Mouse (Mus musculus) limb, embryonic 15.5 days (tissue): ENCODE data around the gene Fibcd1. TPM values are rescaled to one million over a fixed set of nuclear protein-coding genes. Genes with fewer than 3 reads are reported as not detected.

Experiments used
- ATAC-seq: fragments of 200-750 bp; cut with Nextera tagmentation; 2 replicates; pipeline ENCODE4 v1.8.0; 2017; ENCODE audit warnings: low read depth, moderate TSS enrichment; ENCODE audit not compliant: insufficient number of reproducible peaks, low FRiP score, low TSS enrichment
- H3K27ac ChIP-seq: fragments of 300-500 bp; sonication (generic); 2 replicates; pipeline ENCODE4 v1.5.1; 2015; ENCODE audit warnings: moderate library complexity, mild to moderate bottlenecking, inconsistent platforms
- H3K27me3 ChIP-seq: fragments of 300-500 bp; sonication (generic); 2 replicates; pipeline ENCODE4 v1.6.1; 2015; ENCODE audit warnings: inconsistent platforms
- H3K36me3 ChIP-seq: fragments of 300-500 bp; sonication (generic); 2 replicates; pipeline ENCODE4 v1.6.1; 2015; ENCODE audit warnings: inconsistent platforms
- H3K4me1 ChIP-seq: fragments of 300-500 bp; sonication (generic); 2 replicates; pipeline ENCODE4 v1.6.1; 2015; ENCODE audit warnings: inconsistent platforms
- H3K4me2 ChIP-seq: fragments of 300-500 bp; sonication (generic); 2 replicates; pipeline ENCODE4 v1.6.1; 2015; ENCODE audit warnings: mild to moderate bottlenecking, inconsistent platforms
- H3K4me3 ChIP-seq: fragments of 300-500 bp; sonication (generic); 2 replicates; pipeline ENCODE4 v1.5.1; 2015; ENCODE audit warnings: mild to moderate bottlenecking, inconsistent platforms
- H3K9ac ChIP-seq: fragments of 300-500 bp; sonication (generic); 2 replicates; pipeline ENCODE4 v1.6.1; 2015; ENCODE audit warnings: inconsistent platforms
- H3K9me3 ChIP-seq: fragments of 300-500 bp; sonication (generic); 2 replicates; pipeline ENCODE4 v1.6.1; 2016; ENCODE audit warnings: inconsistent platforms
- WGBS: fragments of 180-500 bp; shearing (Covaris S2); methylation state at CpG from one replicate; pipeline ENCODE4 v1.1.7; 2015; 5-methylcytosine and 5-hydroxymethylcytosine counted together
- polyA plus RNA-seq: library from polyadenylated mRNA; unstranded; fragments of >200 nt; fragmentation: Nextera tagmentation; extraction: Ambion mirVana; gene quantifications from 2 replicates; pipeline ENCODE4 v1.2.1, GENCODE M21; 2015

Fibcd1 gene
- polyA plus RNA-seq, 1 experiment from 2014 or later = 0.14 TPM

DNA sequence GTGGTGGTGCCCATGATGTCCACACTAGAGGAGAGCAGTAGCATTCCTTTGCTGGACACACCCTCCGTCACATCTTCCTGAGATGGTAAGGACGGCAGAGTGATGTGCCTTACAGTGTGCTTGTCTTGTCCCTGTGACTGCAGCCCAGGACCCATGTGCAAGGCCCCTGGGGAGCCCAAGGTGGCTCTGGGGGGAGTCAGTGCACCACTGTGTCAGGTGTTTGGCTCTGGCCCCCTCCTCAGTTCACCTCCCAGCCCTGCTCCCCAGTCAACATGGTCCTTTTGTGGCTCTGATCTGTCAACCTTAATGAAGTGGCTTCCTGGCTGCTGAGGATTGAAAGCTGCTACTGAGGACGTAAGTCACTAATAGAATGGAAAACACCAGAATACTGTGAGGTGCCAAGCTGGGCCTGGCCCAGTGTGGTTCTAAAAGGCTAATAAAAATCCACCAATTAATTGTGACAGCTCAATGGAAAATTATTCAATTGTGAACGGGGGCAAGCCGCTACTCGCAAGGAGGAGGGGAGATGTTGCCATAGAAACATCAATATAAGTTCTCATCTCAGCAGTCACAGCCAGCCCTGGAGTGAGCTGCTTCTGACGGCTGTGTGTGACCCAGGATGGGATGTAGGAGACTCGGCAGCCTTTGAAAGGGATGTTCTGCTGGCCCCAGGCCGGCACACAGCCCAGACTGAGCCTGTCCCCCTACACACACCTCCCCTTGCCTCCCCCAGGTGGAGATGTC, 39.0 kb downstream of the Fibcd1 start:
- no peak for ATAC-seq
- Histone ChIP-seq H3K9me3 (no peaks in the 10 kb centered on the region), H3K4me1 (peaks cover 31% of the 10 kb centered on the region), H3K27me3 (no peaks in the 10 kb centered on the region), H3K36me3 (peaks cover 31% of the 10 kb centered on the region), H3K4me3 (no peak overlapping the region), H3K9ac (no peak overlapping the region), H3K4me2 (no peak overlapping the region), H3K27ac (no peak overlapping the region)
- 35% methylated on average over 9 of the region's 9 CpGs for WGBS

DNA sequence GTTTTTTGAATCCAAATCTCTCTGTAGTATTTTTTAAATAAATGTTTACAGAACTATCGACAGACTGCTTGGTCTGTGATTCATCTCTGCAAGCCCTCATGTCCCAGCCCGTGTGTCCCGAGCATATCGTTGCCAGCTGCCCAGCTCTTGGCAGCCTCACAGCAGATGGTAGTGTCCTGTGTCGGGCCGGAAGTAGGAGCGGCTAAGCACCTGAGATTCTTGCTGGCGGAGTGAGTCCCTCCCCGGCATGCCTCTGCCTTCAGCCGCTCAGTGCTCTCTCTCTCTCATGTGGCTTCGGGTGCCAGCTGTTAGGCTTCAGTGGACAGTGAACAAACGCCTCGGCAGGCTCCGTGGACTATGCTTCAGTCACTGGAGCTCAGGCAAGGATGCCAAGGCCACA, 42.3 kb downstream of the Fibcd1 start:
- no peak overlapping the region for H3K9ac ChIP-seq
- H3K9me3 ChIP-seq = no peaks in the 10 kb centered on the region
- no peak overlapping the region for H3K4me3 ChIP-seq
- no peaks in the 10 kb centered on the region for H3K27me3 ChIP-seq
- peaks cover 65% of the 10 kb centered on the region for H3K36me3 ChIP-seq
- H3K4me2 ChIP-seq = no peak overlapping the region
- no peak overlapping the region for H3K27ac ChIP-seq
- peaks cover 10% of the 10 kb centered on the region for H3K4me1 ChIP-seq
- ATAC-seq = no peak
- 82% methylated on average over 14 of the region's 14 CpGs for WGBS

DNA sequence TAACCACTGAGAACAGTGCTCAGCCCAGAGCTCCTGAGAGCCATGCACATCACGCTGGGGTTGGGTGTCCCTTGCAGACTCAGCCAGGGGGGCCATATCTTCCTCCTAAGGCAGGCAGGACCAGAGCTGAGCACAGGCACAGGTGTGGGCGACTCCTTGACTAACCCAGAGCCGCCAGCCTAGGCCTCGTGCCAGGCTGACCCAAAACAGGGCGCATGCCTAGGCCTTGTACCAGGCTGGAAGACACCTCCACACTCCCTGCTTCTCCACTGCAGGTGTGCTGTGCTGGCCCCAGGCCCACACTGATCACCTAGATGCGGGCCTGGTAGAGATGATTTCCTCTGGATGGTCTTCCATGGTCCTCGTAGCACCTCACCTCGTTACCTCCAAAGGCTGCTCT, 43.0 kb downstream of the Fibcd1 start:
- H3K9me3 ChIP-seq = no peaks in the 10 kb centered on the region
- H3K4me3 ChIP-seq = no peak overlapping the region
- H3K27me3 ChIP-seq = no peaks in the 10 kb centered on the region
- peaks cover 71% of the 10 kb centered on the region for H3K36me3 ChIP-seq
- ATAC-seq = no peak
- H3K9ac ChIP-seq = no peak overlapping the region
- WGBS = 90% methylated on average over 8 of the region's 8 CpGs
- H3K4me2 ChIP-seq = no peak overlapping the region
- no peak overlapping the region for H3K27ac ChIP-seq
- H3K4me1 ChIP-seq = peaks cover 8% of the 10 kb centered on the region

DNA sequence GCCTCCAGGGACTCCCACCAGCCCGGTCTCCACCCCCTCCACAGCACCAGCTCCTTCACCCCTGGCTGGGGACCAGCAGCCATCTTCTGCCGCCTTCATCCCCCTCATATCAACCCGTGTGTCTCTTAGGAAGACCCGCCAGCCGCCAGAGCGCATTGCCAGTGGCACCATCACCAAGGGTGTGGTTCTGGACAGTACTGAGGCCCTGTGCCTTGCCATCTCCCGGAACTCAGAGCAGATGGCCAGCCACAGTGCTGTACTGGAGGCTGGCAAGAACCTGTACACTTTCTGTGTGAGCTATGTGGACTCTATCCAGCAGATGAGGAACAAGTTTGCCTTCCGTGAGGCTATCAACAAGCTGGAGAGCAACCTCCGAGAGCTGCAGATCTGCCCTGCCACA, 44.4 kb downstream of the Fibcd1 start:
- H3K27me3 ChIP-seq = no peaks in the 10 kb centered on the region
- H3K36me3 ChIP-seq = peaks cover 85% of the 10 kb centered on the region
- H3K9me3 ChIP-seq = no peaks in the 10 kb centered on the region
- no peak overlapping the region for H3K4me3 ChIP-seq
- ATAC-seq = no peak
- no peak overlapping the region for H3K9ac ChIP-seq
- no peaks in the 10 kb centered on the region for H3K4me1 ChIP-seq
- H3K4me2 ChIP-seq = no peak overlapping the region
- WGBS = 90% methylated on average over 9 of the region's 9 CpGs
- no peak overlapping the region for H3K27ac ChIP-seq

GRCm38 (mm10) chr2:31796943-31797342, 48.9 kb downstream of the Fibcd1 start:
- Histone ChIP-seq H3K4me3 (no peak overlapping the region), H3K4me1 (no peaks in the 10 kb centered on the region), H3K36me3 (peaks cover 97% of the 10 kb centered on the region), H3K9ac (no peak overlapping the region), H3K4me2 (no peak overlapping the region), H3K27me3 (no peaks in the 10 kb centered on the region), H3K9me3 (no peaks in the 10 kb centered on the region), H3K27ac (no peak overlapping the region)
- ATAC-seq = no peak
- 69% methylated on average over 3 of the region's 3 CpGs for WGBS

DNA sequence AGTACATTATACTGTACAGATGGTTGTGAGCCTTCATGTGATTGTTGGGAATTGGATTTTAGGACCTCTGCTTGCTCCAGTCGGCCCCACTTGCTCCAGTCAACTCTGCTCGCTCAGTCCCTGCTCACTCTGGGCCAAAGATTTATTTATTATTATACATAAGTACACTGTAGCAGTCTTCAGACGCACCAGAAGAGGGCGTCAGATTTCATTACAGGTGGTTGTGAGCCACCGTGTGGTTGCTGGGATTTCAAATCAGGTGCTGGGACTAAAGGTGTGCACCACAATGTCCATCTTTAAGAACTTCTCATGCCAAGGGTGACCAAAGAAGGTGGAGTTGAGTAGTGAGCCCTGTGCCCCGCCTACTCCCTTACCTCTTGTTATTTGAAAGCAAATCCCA, 53.2 kb downstream of the Fibcd1 start:
- no peak overlapping the region for H3K4me3 ChIP-seq
- H3K9me3 ChIP-seq = no peaks in the 10 kb centered on the region
- no peaks in the 10 kb centered on the region for H3K27me3 ChIP-seq
- H3K4me1 ChIP-seq = no peaks in the 10 kb centered on the region
- no peak for ATAC-seq
- no peak overlapping the region for H3K4me2 ChIP-seq
- no peak overlapping the region for H3K9ac ChIP-seq
- no peak overlapping the region for H3K27ac ChIP-seq
- 77% methylated on average over 6 of the region's 6 CpGs for WGBS
- H3K36me3 ChIP-seq = peaks cover 90% of the 10 kb centered on the region

GRCm38 (mm10) chr2:31791260-31791659, 54.5 kb downstream of the Fibcd1 start:
- Histone ChIP-seq H3K4me2 (no peak overlapping the region), H3K4me3 (no peak overlapping the region), H3K9ac (no peak overlapping the region), H3K27me3 (no peaks in the 10 kb centered on the region), H3K4me1 (no peaks in the 10 kb centered on the region), H3K9me3 (no peaks in the 10 kb centered on the region), H3K36me3 (peaks cover 90% of the 10 kb centered on the region), H3K27ac (no peak overlapping the region)
- no peak for ATAC-seq
- 84% methylated on average over 8 of the region's 8 CpGs for WGBS

- peaks cover 90% of the 10 kb centered on the region for H3K36me3 ChIP-seq
- no peak overlapping the region for H3K9ac ChIP-seq
- H3K27ac ChIP-seq = no peak overlapping the region
- H3K4me1 ChIP-seq = no peaks in the 10 kb centered on the region
- no peaks in the 10 kb centered on the region for H3K9me3 ChIP-seq
- H3K27me3 ChIP-seq = no peaks in the 10 kb centered on the region
- no peak overlapping the region for H3K4me2 ChIP-seq
- 85% methylated on average over 13 of the region's 13 CpGs for WGBS
- no peak for ATAC-seq
- no peak overlapping the region for H3K4me3 ChIP-seq
Measured at GRCm38 (mm10) chr2:31790728-31791251, 55.0 kb downstream of the Fibcd1 start.

- H3K27me3 ChIP-seq = no peaks in the 10 kb centered on the region
- WGBS = 88% methylated on average over 2 of the region's 2 CpGs
- no peak overlapping the region for H3K9ac ChIP-seq
- no peak overlapping the region for H3K4me2 ChIP-seq
- peaks cover 92% of the 10 kb centered on the region for H3K36me3 ChIP-seq
- no peak for ATAC-seq
- H3K4me1 ChIP-seq = no peaks in the 10 kb centered on the region
- H3K4me3 ChIP-seq = no peak overlapping the region
- no peaks in the 10 kb centered on the region for H3K9me3 ChIP-seq
- H3K27ac ChIP-seq = no peak overlapping the region
Measured at GRCm38 (mm10) chr2:31789215-31789614, 56.6 kb downstream of the Fibcd1 start.

- Histone ChIP-seq H3K9me3 (no peaks in the 10 kb centered on the region), H3K36me3 (peaks cover 94% of the 10 kb centered on the region), H3K27ac (no peak overlapping the region), H3K27me3 (no peaks in the 10 kb centered on the region), H3K4me3 (no peak overlapping the region), H3K4me2 (no peak overlapping the region), H3K4me1 (no peaks in the 10 kb centered on the region), H3K9ac (no peak overlapping the region)
- ATAC-seq = no peak
- 72% methylated on average over 3 of the region's 3 CpGs for WGBS
Measured at GRCm38 (mm10) chr2:31788227-31788626, 57.6 kb downstream of the Fibcd1 start.

DNA sequence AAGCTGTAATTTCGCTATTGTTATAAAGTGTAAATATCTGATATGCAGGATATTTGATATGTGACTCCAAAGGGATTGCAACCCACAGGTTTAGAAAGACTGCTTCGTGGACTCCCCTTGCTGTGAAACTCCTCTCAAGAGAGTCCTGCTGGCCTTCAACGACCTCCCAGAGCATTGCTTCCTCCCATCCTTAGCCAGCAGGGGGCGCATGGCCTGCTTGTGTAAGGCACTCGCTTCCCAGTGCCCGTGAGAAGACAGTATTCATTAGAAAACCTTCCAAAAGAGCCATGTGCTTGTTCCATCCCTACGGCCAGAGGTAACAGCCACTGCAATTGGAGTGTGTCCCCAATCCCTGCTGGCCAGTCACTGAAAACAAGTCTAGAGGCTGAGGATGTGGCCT, 58.8 kb downstream of the Fibcd1 start:
- Histone ChIP-seq H3K9me3 (no peaks in the 10 kb centered on the region), H3K4me3 (no peak overlapping the region), H3K27ac (no peak overlapping the region), H3K9ac (no peak overlapping the region), H3K4me1 (no peaks in the 10 kb centered on the region), H3K4me2 (no peak overlapping the region), H3K36me3 (peaks cover 92% of the 10 kb centered on the region), H3K27me3 (no peaks in the 10 kb centered on the region)
- 18% methylated on average over 7 of the region's 7 CpGs for WGBS
- no peak for ATAC-seq

GRCm38 (mm10) chr2:31785074-31785473, 60.7 kb downstream of the Fibcd1 start:
- Histone ChIP-seq H3K27me3 (no peaks in the 10 kb centered on the region), H3K4me3 (no peak overlapping the region), H3K9ac (no peak overlapping the region), H3K27ac (no peak overlapping the region), H3K4me1 (no peaks in the 10 kb centered on the region), H3K4me2 (no peak overlapping the region), H3K9me3 (no peaks in the 10 kb centered on the region), H3K36me3 (peaks cover 92% of the 10 kb centered on the region)
- 36% methylated on average over 9 of the region's 9 CpGs for WGBS
- no peak for ATAC-seq
